Mouse (Mus musculus) limb, embryonic 11.5 days (tissue): ENCODE measurements at regions not wholly inside any gene's neighbourhood (a gene's known extent, or its start where the extent isn't known, plus 50 kb on each side); places are given as distances from the start of the nearest gene placed in this dataset.

ENCODE experiments used
- ATAC-seq: fragments of 200-750 bp; cut with Nextera tagmentation; 2 replicates; pipeline ENCODE4 v1.8.0; 2017; ENCODE audit warnings: low read depth; ENCODE audit not compliant: insufficient number of reproducible peaks, low FRiP score, low TSS enrichment
- DNase-seq: peaks from one replicate; pipeline ENCODE4 v3.0.0-alpha.2; 2015; ENCODE audit warnings: low spot score
- H3K27ac ChIP-seq: fragments of 300-500 bp; sonication (generic); replicated peaks from 2 replicates; pipeline ENCODE4 v1.5.1; 2014; ENCODE audit warnings: low read depth, mild to moderate bottlenecking, low read length
- H3K27me3 ChIP-seq: fragments of 300-500 bp; sonication (generic); 2 replicates; pipeline ENCODE4 v1.6.1; 2014; ENCODE audit warnings: mild to moderate bottlenecking, low read length, mixed read lengths; ENCODE audit not compliant: control insufficient read depth, insufficient read depth
- H3K36me3 ChIP-seq: fragments of 300-500 bp; sonication (generic); 2 replicates; pipeline ENCODE4 v1.6.1; 2014; ENCODE audit warnings: mild to moderate bottlenecking, low read length, moderate library complexity, mixed read lengths; ENCODE audit not compliant: control insufficient read depth, insufficient read depth
- H3K4me1 ChIP-seq: fragments of 300-500 bp; sonication (generic); 2 replicates; pipeline ENCODE4 v1.6.1; 2014; ENCODE audit warnings: low read length, mixed read lengths; ENCODE audit not compliant: control insufficient read depth, insufficient read depth
- H3K4me2 ChIP-seq: fragments of 300-500 bp; sonication (generic); 2 replicates; pipeline ENCODE4 v1.6.1; 2014; ENCODE audit warnings: low read depth, mild to moderate bottlenecking, moderate library complexity; ENCODE audit not compliant: severe bottlenecking
- H3K4me3 ChIP-seq: fragments of 300-500 bp; sonication (generic); 2 replicates; pipeline ENCODE4 v1.5.1; 2014; ENCODE audit warnings: low read depth, low read length
- H3K9ac ChIP-seq: fragments of 300-500 bp; sonication (generic); 2 replicates; pipeline ENCODE4 v1.6.1; 2014; ENCODE audit warnings: mild to moderate bottlenecking, low read length
- H3K9me3 ChIP-seq: fragments of 300-500 bp; sonication (generic); 2 replicates; pipeline ENCODE4 v1.6.1; 2016; ENCODE audit warnings: low read length; ENCODE audit not compliant: control insufficient read depth
- WGBS: fragments of 180-500 bp; shearing (Covaris S2); extraction: QIAGEN DNeasy Blood & Tissue Kit; methylation state at CpG from one replicate; pipeline ENCODE4 v1.1.7; 2014; 5-methylcytosine and 5-hydroxymethylcytosine counted together

GRCm38 (mm10) chr13:80798863-80799817 is 84.0 kb upstream of the Arrdc3 start:
- Histone ChIP-seq H3K4me1 (no peaks in the 10 kb centered on the region), H3K9ac (no peak overlapping the region), H3K27ac (no peak overlapping the region), H3K4me3 (no peak overlapping the region), H3K27me3 (no peaks in the 10 kb centered on the region), H3K36me3 (no peaks in the 10 kb centered on the region), H3K4me2 (no peak overlapping the region), H3K9me3 (no peaks in the 10 kb centered on the region)
- 75% methylated on average over 5 of the region's 5 CpGs for WGBS
- ATAC-seq (no peak), DNase-seq (no peak)

- Histone ChIP-seq H3K27ac (no peak overlapping the region), H3K4me1 (no peaks in the 10 kb centered on the region), H3K36me3 (no peaks in the 10 kb centered on the region), H3K4me2 (no peak overlapping the region), H3K9me3 (no peaks in the 10 kb centered on the region), H3K27me3 (no peaks in the 10 kb centered on the region), H3K4me3 (no peak overlapping the region), H3K9ac (no peak overlapping the region)
- 41% methylated on average over 2 of the region's 2 CpGs for WGBS
- peak; percentile 69 for DNase-seq
- ATAC-seq, result no peak
Observed at GRCm38 (mm10) chr13:80806172-80806571, 77.0 kb upstream of the Arrdc3 start.

- DNase-seq, result no peak
- no peaks in the 10 kb centered on the region for H3K4me1 ChIP-seq
- H3K9me3 ChIP-seq, result no peaks in the 10 kb centered on the region
- no peak overlapping the region for H3K4me3 ChIP-seq
- no peaks in the 10 kb centered on the region for H3K27me3 ChIP-seq
- H3K4me2 ChIP-seq, result no peak overlapping the region
- H3K27ac ChIP-seq, result no peak overlapping the region
- no peaks in the 10 kb centered on the region for H3K36me3 ChIP-seq
- H3K9ac ChIP-seq, result no peak overlapping the region
- ATAC-seq, result no peak
Observed at GRCm38 (mm10) chr13:80827037-80827471, 56.1 kb upstream of the Arrdc3 start.
